Mouse (Mus musculus) forebrain, embryonic 14.5 days (tissue): Measurements from ENCODE around the gene Rbmxl1. TPM values are rescaled to one million over a fixed set of nuclear protein-coding genes. Genes with fewer than 3 reads are reported as not detected.

ENCODE experiments used
- ATAC-seq: fragments of 200-750 bp; cut with Nextera tagmentation; 2 replicates; pipeline ENCODE4 v1.8.0; 2017; ENCODE audit warnings: mild to moderate bottlenecking, moderate library complexity
- DNase-seq: peaks from one replicate; pipeline ENCODE4 v3.0.0-alpha.2; 2015; ENCODE audit warnings: low spot score
- H3K27ac ChIP-seq: fragments of 300-500 bp; sonication (generic); 2 replicates; pipeline ENCODE4 v1.5.1; 2014; ENCODE audit warnings: low read depth, mild to moderate bottlenecking, control low read depth, low read length, moderate library complexity
- H3K27me3 ChIP-seq: fragments of 300-500 bp; sonication (generic); replicated peaks from 2 replicates; pipeline ENCODE4 v1.6.1; 2014; ENCODE audit warnings: low read length, control low read depth, mixed read lengths; ENCODE audit not compliant: control insufficient read depth, insufficient read depth
- H3K36me3 ChIP-seq: fragments of 300-500 bp; sonication (generic); 2 replicates; pipeline ENCODE4 v1.6.1; 2014; ENCODE audit warnings: low read length, control low read depth; ENCODE audit not compliant: control insufficient read depth, insufficient read depth
- H3K4me1 ChIP-seq: fragments of 300-500 bp; sonication (generic); 2 replicates; pipeline ENCODE4 v1.6.1; 2014; ENCODE audit warnings: antibody characterized with exemption, low read length, control low read depth; ENCODE audit not compliant: control insufficient read depth, insufficient read depth
- H3K4me2 ChIP-seq: fragments of 300-500 bp; sonication (generic); 2 replicates; pipeline ENCODE4 v1.6.1; 2014; ENCODE audit warnings: mild to moderate bottlenecking, control low read depth, low read length
- H3K4me3 ChIP-seq: fragments of 300-500 bp; sonication (generic); 2 replicates; pipeline ENCODE4 v1.5.1; 2014; ENCODE audit warnings: low read depth, low read length, control low read depth
- H3K9ac ChIP-seq: fragments of 300-500 bp; sonication (generic); 2 replicates; pipeline ENCODE4 v1.6.1; 2014; ENCODE audit warnings: mild to moderate bottlenecking, low read length, control low read depth, moderate library complexity
- H3K9me3 ChIP-seq: fragments of 300-500 bp; sonication (generic); replicated peaks from 2 replicates; pipeline ENCODE4 v1.6.1; 2016; ENCODE audit warnings: low read length, control low read depth, mixed read lengths; ENCODE audit not compliant: control insufficient read depth
- WGBS: fragments of 180-500 bp; shearing (Covaris S2); extraction: QIAGEN DNeasy Blood & Tissue Kit; methylation state at CpG from one replicate; pipeline ENCODE4 v1.1.7; 2014; 5-methylcytosine and 5-hydroxymethylcytosine counted together
- polyA plus RNA-seq: library from polyadenylated mRNA; unstranded; fragments of >200 nt; fragmentation: Nextera tagmentation; extraction: Ambion mirVana; gene quantifications from 2 replicates; pipeline ENCODE4 v1.2.1, GENCODE M21; 2014

Gene Rbmxl1
- polyA plus RNA-seq, 1 experiment from 2014 or later, result 263 TPM

DNA sequence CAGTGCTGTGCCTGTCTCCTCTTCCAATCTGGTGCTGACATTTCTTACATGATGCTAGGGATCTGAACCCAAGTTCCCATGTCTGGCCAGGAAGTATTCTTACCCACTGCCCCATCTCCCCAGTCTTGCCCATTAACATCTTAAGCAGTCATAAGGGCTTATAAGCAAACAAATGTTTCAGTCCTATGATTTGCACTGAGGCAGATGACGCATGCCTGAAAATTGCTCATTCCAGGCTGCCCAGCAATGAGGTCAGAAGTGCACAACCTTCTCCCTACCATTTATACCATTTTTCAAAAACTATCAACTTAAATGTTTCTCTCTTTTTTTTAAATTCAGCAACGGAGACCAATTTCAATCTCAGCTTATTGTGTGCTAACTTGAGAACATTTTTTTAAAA, 44.8 kb downstream of the Rbmxl1 start:
- 92% methylated on average over 2 of the region's 2 CpGs for WGBS
- no peak overlapping the region for H3K4me3 ChIP-seq
- H3K27ac ChIP-seq, result no peak overlapping the region
- no peaks in the 10 kb centered on the region for H3K4me1 ChIP-seq
- H3K9me3 ChIP-seq, result no peaks in the 10 kb centered on the region
- no peak overlapping the region for H3K4me2 ChIP-seq
- DNase-seq (no peak), ATAC-seq (no peak)
- no peaks in the 10 kb centered on the region for H3K36me3 ChIP-seq
- H3K9ac ChIP-seq, result no peak overlapping the region
- no peaks in the 10 kb centered on the region for H3K27me3 ChIP-seq

DNA sequence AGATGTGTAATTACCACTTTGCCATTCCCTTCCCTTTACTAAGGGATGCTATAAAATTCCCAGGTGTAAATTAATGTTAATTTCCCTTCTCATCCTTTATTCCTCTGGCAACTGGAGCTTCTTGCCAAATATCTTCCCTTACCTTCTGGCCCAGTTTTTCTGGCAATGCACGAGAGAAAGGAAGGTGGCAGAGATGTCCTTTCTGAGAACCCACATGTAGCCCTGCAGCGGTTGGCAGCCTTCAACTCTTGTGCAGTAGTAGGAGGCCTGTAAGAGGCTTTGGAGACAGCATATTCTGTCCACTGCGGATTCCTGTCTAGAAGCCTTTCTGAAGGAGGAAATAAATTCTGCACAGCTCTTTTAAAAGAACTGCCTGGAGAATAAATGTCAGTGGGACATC, 52.3 kb downstream of the Rbmxl1 start:
- Histone ChIP-seq H3K36me3 (no peaks in the 10 kb centered on the region), H3K4me1 (no peaks in the 10 kb centered on the region), H3K27me3 (no peaks in the 10 kb centered on the region), H3K9ac (no peak overlapping the region), H3K4me2 (no peak overlapping the region), H3K27ac (no peak overlapping the region), H3K9me3 (no peaks in the 10 kb centered on the region), H3K4me3 (no peak overlapping the region)
- 75% methylated on average over 3 of the region's 3 CpGs for WGBS
- ATAC-seq (no peak), DNase-seq (no peak)

Other genes with a start within 250 kb of the Rbmxl1 start
- gene Pou4f2, start 72.3 kb downstream of the Rbmxl1 start, polyA plus RNA-seq, result not detected in 2 replicates
- 5.2 and 6.8 TPM in 2 replicates for gene Slc10a7, start 448 bp upstream of the Rbmxl1 start, polyA plus RNA-seq